Mouse (Mus musculus): ENCODE measurements around the gene Grasp.

Gene Grasp

DNA sequence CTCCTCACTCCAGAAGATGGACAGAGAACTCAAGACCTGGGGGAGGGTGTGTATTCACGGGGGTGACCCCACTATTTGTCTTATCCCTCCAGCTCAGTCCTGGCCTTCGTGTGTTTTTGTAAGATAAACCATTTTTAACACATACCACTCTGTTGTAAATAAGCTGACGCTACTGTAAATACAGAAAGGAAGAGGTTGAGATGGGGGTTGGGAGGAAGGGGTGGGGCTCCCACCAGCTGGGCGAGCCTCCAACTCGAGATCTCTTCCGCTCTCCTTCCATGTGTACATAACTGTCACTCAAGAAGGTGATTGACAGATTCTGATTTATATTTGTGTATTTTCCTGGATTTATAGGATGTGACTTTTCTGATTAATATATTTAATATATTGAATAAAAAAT lies 50.4 kb downstream of the Grasp start:
- no peak for DNase-seq (ENCODE audit: low spot score in 2 of 2)

DNA sequence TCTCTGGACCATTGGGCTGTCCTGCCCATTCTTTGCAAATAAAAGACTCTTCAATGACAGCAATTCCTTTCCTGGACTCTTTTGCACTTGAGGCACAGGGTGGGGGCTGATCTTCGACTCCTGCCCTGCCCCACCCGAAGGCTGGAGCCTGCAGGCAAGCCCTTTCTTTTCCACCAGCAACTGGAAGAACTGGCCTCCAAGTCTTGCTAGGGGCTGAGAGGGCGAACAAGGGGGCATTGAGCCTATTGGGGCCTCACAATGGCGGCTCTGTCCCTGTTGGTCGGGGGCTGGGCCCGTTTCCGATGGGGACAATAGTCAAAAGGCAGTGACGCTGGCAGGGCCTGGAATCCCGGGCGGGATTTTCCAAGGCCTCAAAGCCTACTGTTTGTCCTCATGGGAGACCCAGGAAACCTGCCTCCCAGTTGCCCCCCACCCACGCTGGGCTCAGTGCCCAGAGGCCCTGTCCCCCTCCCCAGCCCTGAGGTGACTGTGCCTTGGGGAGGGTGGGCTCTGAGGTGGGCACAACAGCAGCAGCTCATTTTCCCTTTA lies 53.4 kb downstream of the Grasp start:
- DNase-seq (ENCODE audit: low spot score in 2 of 2): no peak

DNA sequence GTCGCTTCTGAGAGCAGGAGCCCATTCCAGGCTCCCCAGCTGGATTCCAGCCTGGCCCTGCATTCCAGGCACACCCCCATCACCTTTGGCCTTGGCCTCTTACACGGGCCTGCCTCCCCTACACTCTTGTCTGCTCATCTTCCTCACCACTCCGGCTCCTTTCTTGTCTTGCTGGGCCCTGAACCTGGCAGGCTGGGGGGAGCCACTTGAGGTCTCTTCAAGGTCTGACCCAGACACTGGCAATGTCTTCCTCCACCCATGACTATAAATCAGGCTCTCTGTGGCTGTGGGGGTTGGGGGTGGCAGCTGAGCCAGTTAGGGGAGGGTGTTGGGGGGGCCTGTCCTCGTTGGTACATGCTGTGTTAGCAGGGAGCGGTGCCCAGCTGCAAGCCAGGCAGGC lies 54.6 kb downstream of the Grasp start:
- DNase-seq (ENCODE audit: low spot score in 2 of 2): no peak

DNA sequence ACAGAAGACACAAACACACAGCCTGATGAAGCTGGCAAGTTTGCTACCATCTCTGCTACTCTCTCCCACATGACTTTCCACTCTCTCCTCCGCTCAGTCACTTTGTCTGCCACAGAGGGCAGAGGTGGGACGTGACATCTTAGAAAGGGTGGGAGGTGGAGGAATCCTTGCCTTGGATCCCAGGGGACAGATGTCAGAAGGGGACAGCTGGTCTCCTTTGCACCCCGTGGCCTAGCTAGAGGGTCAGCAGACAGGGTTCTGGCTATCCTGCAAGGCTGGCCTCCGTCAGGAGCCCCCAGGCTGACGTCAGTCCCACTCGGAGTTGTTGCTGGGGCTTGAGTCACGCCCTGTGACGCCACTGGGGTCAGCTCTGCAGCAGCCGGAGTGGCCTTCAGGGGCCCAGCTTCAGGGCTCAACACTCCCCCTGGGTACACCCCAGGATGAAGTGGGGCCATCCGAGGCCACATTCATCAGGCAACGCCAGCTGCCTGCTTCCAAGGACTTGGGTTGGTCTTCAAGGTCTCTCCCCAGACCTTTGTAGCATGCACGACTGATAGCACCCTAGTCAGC lies 55.5 kb downstream of the Grasp start:
- no peak for DNase-seq (ENCODE audit: low spot score in 2 of 2)

Data from urinary bladder, postnatal 36 days (tissue).